Mouse (Mus musculus) hindbrain, embryonic 14.5 days (tissue): ENCODE results near the gene Eloa. TPM values are rescaled to one million over a fixed set of nuclear protein-coding genes. Genes with fewer than 3 reads are reported as not detected.
"Not testable (repeated sequence)": the region's sequence is repeated elsewhere in the genome, so short reads cannot be mapped to it uniquely, and the experiment has no call there.

ENCODE experiments used
- ATAC-seq: fragments of 200-750 bp; cut with Nextera tagmentation; 2 replicates; pipeline ENCODE4 v1.8.0; 2017; ENCODE audit warnings: moderate number of reproducible peaks, mild to moderate bottlenecking, moderate TSS enrichment, moderate library complexity; ENCODE audit not compliant: low FRiP score
- DNase-seq: peaks from one replicate; pipeline ENCODE4 v3.0.0-alpha.2; 2015; ENCODE audit warnings: low spot score
- H3K27ac ChIP-seq: fragments of 300-500 bp; sonication (generic); 2 replicates; pipeline ENCODE4 v1.5.1; 2014; ENCODE audit warnings: mild to moderate bottlenecking, moderate library complexity
- H3K27me3 ChIP-seq: fragments of 300-500 bp; sonication (generic); 2 replicates; pipeline ENCODE4 v1.6.1; 2014; ENCODE audit warnings: mild to moderate bottlenecking, low read length, mixed read lengths; ENCODE audit not compliant: control insufficient read depth, insufficient read depth
- H3K36me3 ChIP-seq: fragments of 300-500 bp; sonication (generic); replicated peaks from 2 replicates; pipeline ENCODE4 v1.6.1; 2014; ENCODE audit not compliant: control insufficient read depth, insufficient read depth
- H3K4me1 ChIP-seq: fragments of 300-500 bp; sonication (generic); replicated peaks from 2 replicates; pipeline ENCODE4 v1.6.1; 2014; ENCODE audit warnings: antibody characterized with exemption, low read length, mixed read lengths; ENCODE audit not compliant: control insufficient read depth, insufficient read depth
- H3K4me2 ChIP-seq: fragments of 300-500 bp; sonication (generic); replicated peaks from 2 replicates; pipeline ENCODE4 v1.6.1; 2014; ENCODE audit warnings: mild to moderate bottlenecking, moderate library complexity
- H3K4me3 ChIP-seq: fragments of 300-500 bp; sonication (generic); replicated peaks from 2 replicates; pipeline ENCODE4 v1.5.1; 2014; ENCODE audit warnings: mild to moderate bottlenecking, low read length
- H3K9ac ChIP-seq: fragments of 300-500 bp; sonication (generic); 2 replicates; pipeline ENCODE4 v1.6.1; 2014
- H3K9me3 ChIP-seq: fragments of 300-500 bp; sonication (generic); 2 replicates; pipeline ENCODE4 v1.6.1; 2016; ENCODE audit warnings: low read length; ENCODE audit not compliant: control insufficient read depth
- WGBS: fragments of 180-500 bp; shearing (Covaris S2); extraction: QIAGEN DNeasy Blood & Tissue Kit; methylation state at CpG from one replicate; pipeline ENCODE4 v1.1.7; 2014; 5-methylcytosine and 5-hydroxymethylcytosine counted together
- polyA plus RNA-seq: library from polyadenylated mRNA; unstranded; fragments of >200 nt; fragmentation: Nextera tagmentation; extraction: Ambion mirVana; gene quantifications from 2 replicates; pipeline ENCODE4 v1.2.1, GENCODE M21; 2014

Gene Eloa
- 31.1 and 33.3 TPM in 2 replicates for polyA plus RNA-seq

GRCm38 (mm10) chr4:136021549-136022047, at the start of gene Eloa:
Eloa (minus strand) TSS chr4:136021763.
- Histone ChIP-seq H3K9ac (peak within 1 kb of the TSS; percentile 91), H3K9me3 (no peaks in the 10 kb centered on the region), H3K4me1 (peaks cover 15% of the 10 kb centered on the region), H3K27me3 (no peaks in the 10 kb centered on the region), H3K27ac (peak within 1 kb of the TSS; percentile 84), H3K36me3 (no peaks in the 10 kb centered on the region), H3K4me2 (peak within 1 kb of the TSS; percentile 97), H3K4me3 (peak within 1 kb of the TSS; percentile 97)
- ATAC-seq (peak; percentile 98), DNase-seq (peak; percentile 96)
- WGBS, result under 1% methylated on average over 48 of the region's 48 CpGs

DNA sequence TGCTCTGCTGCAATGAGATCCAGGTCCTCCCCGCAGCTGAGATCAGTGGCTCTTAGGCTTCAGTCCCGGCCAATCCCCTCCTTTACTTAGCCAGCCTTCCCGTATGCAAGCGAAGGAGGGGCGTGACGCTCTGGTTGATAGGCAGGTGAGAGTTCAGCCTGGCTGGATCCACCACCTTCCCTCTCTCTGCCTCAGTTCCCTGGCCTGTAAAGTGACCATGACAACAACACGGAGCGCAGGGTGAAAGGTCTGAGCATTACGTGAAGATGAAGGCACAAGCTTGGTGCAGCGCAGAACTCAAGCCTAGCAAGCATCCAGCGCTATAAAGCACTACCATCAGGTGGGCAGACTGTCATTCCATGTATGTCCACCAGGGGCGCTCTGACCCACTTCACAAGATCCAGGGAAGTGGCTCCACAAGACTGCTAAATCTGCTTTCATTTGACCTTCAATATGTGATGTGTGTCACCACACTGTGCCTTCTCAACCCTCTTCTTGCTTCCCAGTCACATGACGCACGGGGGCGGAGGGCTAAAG, 49.7 kb upstream of the Eloa start:
- Histone ChIP-seq H3K4me3 (no peak overlapping the region), H3K9ac (no peak overlapping the region)
- WGBS, result 4% methylated on average over 15 of the region's 15 CpGs

DNA sequence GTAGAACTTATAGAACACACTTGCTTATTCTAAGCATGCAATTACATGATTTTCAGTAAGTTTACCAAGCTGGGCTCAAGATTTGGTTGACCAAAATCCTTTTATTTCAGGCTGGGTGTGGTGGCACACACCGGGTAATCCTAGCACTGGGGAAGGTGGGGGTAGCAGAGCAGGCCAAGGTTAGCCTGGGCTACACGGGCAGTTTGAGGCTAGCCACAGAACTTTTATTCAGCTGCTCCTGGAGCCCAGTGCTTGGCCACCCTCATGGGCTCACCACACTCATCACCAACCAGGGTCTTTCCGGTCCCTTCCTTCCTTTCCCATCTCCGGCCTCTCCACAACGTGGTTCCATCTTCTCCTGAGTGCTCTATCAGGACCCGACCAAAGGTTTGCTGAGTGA, 49.0 kb upstream of the Eloa start:
- no peak overlapping the region for H3K4me2 ChIP-seq
- no peaks in the 10 kb centered on the region for H3K27me3 ChIP-seq
- no peak overlapping the region for H3K27ac ChIP-seq
- no peaks in the 10 kb centered on the region for H3K9me3 ChIP-seq
- 0 out of 2 replicates have a peak, but pooled peaks cover 5% of the 10 kb centered on the region for H3K4me1 ChIP-seq
- no peaks in the 10 kb centered on the region for H3K36me3 ChIP-seq
- H3K4me3 ChIP-seq, result no peak overlapping the region
- H3K9ac ChIP-seq, result no peak overlapping the region
- DNase-seq, result no peak
- no peak for ATAC-seq
- 62% methylated on average over 6 of the region's 6 CpGs for WGBS

More for the DNA sequence above, 49.7 kb upstream of the Eloa start:
- H3K36me3 ChIP-seq, result no peaks in the 10 kb centered on the region
- no peak; the same call in 1 of the 2 replicates for ATAC-seq
- peak; percentile 85 for DNase-seq
- no peaks in the 10 kb centered on the region for H3K9me3 ChIP-seq
- 0 out of 2 replicates have a peak, but pooled peaks cover 5% of the 10 kb centered on the region for H3K4me1 ChIP-seq
- H3K27me3 ChIP-seq, result no peaks in the 10 kb centered on the region
- peak overlapping the region; percentile 33 for H3K4me2 ChIP-seq
- H3K27ac ChIP-seq, result no peak overlapping the region

DNA sequence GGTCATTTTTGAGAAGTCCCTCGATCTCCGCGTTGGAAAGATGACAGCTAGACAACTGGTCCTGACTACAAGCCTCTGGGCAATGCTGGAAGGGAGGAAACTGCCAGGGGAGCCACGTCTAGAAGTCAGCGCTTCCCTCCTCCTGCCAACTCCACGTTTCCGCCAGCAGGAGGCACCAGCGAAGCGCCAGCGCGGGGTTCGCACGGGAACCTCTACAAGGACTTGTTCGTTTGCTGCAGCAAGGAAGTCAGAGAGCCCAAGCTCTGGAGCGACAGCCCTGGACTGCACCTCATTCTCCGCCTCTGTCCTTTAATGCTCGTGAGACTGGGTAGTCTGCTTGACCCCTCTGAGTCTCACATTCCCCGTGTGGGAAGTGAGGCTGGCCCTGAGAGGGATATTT, 48.4 kb upstream of the Eloa start:
- no peak overlapping the region for H3K4me2 ChIP-seq
- DNase-seq, result peak; percentile 84
- peak; percentile 68; the same call in 1 of the 2 replicates for ATAC-seq
- no peaks in the 10 kb centered on the region for H3K36me3 ChIP-seq
- 0 out of 2 replicates have a peak, but pooled peaks cover 5% of the 10 kb centered on the region for H3K4me1 ChIP-seq
- no peak overlapping the region for H3K4me3 ChIP-seq
- H3K9me3 ChIP-seq, result no peaks in the 10 kb centered on the region
- H3K27me3 ChIP-seq, result no peaks in the 10 kb centered on the region
- H3K9ac ChIP-seq, result no peak overlapping the region
- 1% methylated on average over 18 of the region's 18 CpGs for WGBS
- H3K27ac ChIP-seq, result no peak overlapping the region

DNA sequence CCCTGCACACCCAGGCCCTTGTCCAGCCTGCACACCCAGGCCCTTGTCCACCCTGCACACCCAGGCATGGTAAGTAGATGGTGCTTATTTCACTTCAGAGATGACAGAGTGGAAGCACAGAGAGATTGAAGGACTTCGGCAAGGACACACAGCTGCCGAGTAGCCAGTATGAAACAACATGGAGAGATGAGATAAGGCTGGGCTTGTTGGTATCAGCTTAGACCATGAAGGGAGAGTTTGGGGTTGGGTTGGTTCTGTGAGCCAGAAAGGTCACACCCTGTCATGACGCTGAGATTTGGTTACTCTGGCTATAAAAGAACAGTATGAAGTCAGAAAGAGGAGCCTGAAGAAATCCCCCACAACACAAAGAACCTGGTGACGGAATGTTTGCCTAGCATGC, 47.8 kb upstream of the Eloa start:
- H3K4me2 ChIP-seq, result no peak overlapping the region
- no peak overlapping the region for H3K4me3 ChIP-seq
- 68% methylated on average over 4 of the region's 4 CpGs for WGBS
- no peak for ATAC-seq
- 0 out of 2 replicates have a peak, but pooled peaks cover 5% of the 10 kb centered on the region for H3K4me1 ChIP-seq
- DNase-seq, result no peak
- H3K27me3 ChIP-seq, result no peaks in the 10 kb centered on the region
- H3K36me3 ChIP-seq, result no peaks in the 10 kb centered on the region
- H3K9ac ChIP-seq, result no peak overlapping the region
- H3K9me3 ChIP-seq, result no peaks in the 10 kb centered on the region
- H3K27ac ChIP-seq, result no peak overlapping the region

GRCm38 (mm10) chr4:136063143-136063542, 41.6 kb upstream of the Eloa start:
- Histone ChIP-seq H3K4me3 (no peak overlapping the region), H3K27ac (no peak overlapping the region), H3K27me3 (no peaks in the 10 kb centered on the region), H3K9ac (no peak overlapping the region), H3K36me3 (no peaks in the 10 kb centered on the region), H3K9me3 (no peaks in the 10 kb centered on the region), H3K4me2 (no peak overlapping the region), H3K4me1 (no peaks in the 10 kb centered on the region)
- 94% methylated on average over 4 of the region's 4 CpGs for WGBS
- ATAC-seq (no peak), DNase-seq (no peak)

GRCm38 (mm10) chr4:136059800-136060488, 38.4 kb upstream of the Eloa start:
- not testable (repeated sequence) for ATAC-seq, H3K9ac ChIP-seq, H3K36me3 ChIP-seq, H3K27me3 ChIP-seq, H3K4me1 ChIP-seq, DNase-seq, H3K9me3 ChIP-seq, H3K27ac ChIP-seq, H3K4me2 ChIP-seq, H3K4me3 ChIP-seq
- WGBS, result 72% methylated on average over 9 of the region's 9 CpGs

- DNase-seq, result no peak
- Histone ChIP-seq H3K9me3 (no peaks in the 10 kb centered on the region), H3K27ac (no peak overlapping the region), H3K36me3 (no peaks in the 10 kb centered on the region), H3K4me3 (no peak overlapping the region), H3K9ac (no peak overlapping the region), H3K4me1 (no peaks in the 10 kb centered on the region), H3K4me2 (no peak overlapping the region), H3K27me3 (no peaks in the 10 kb centered on the region)
- WGBS, result 91% methylated on average over 5 of the region's 5 CpGs
- ATAC-seq, result no peak
Measured at GRCm38 (mm10) chr4:136057916-136058315, 36.4 kb upstream of the Eloa start.

DNA sequence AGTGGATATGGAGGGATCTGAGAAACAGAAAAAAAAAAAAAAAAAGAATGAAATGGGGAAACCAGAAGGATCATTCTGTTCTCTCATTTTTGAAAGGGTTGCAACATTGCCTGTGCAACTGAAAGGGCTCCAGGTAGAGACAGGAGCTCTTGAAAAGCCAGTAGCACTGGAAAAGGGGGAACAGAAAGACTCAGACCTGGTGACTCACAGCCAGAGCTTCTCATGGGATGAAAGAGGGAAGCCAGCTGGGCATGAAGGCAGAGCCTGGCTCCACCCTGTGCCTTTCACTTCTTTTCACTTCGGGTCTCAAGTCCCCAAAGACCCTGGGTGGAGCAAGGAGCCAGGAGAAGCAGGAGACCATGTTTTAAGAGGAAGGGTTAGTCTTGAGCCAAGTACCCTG, 34.5 kb upstream of the Eloa start:
- Histone ChIP-seq H3K9ac (no peak overlapping the region), H3K4me3 (no peak overlapping the region), H3K9me3 (no peaks in the 10 kb centered on the region), H3K4me2 (no peak overlapping the region), H3K4me1 (peaks cover 9% of the 10 kb centered on the region), H3K27me3 (no peaks in the 10 kb centered on the region), H3K36me3 (peaks cover 10% of the 10 kb centered on the region), H3K27ac (no peak overlapping the region)
- no peak for ATAC-seq
- 60% methylated on average over 1 of the region's 1 CpGs for WGBS
- no peak for DNase-seq
